In genomic region chr12:56695358-56696173, GRCm38 (mm10) we compare ENCODE assay signal across 8 mouse cellular contexts. TPM values are rescaled to one million over a fixed set of nuclear protein-coding genes. Genes with fewer than 3 reads are reported as not detected.
DNase-seq lines count a peak whose midpoint lies in the region; ATAC-seq and TF ChIP-seq lines count a peak whose summit lies in the region.

No protein-coding gene starts in this region.

- 1% methylated on average over 41 of the region's 41 CpGs for WGBS in embryonic facial prominence, embryonic 15.5 days
- WGBS in heart, embryonic 11.5 days (ENCODE audit: insufficient replicate concordance), result under 1% methylated on average over 41 of the region's 41 CpGs
- WGBS in lung, embryonic 16.5 days, result under 1% methylated on average over 41 of the region's 41 CpGs
- 2% methylated on average over 41 of the region's 41 CpGs for WGBS in small intestine, adult 2 months

- peaks cover 42% of the 10 kb centered on the region for H3K4me1 ChIP-seq in embryonic facial prominence, embryonic 15.5 days
- peaks cover 20% of the 10 kb centered on the region for H3K4me1 ChIP-seq in heart, embryonic 11.5 days (ENCODE audit: control insufficient read depth, insufficient read depth, low read length)
- peaks cover 29% of the 10 kb centered on the region for H3K4me1 ChIP-seq in lung, embryonic 16.5 days (replicated peaks; ENCODE audit: control insufficient read depth, insufficient read depth, low read length)
- no peaks in the 10 kb centered on the region; the same call in none of the 2 replicates for H3K4me1 ChIP-seq in small intestine, adult 2 months (ENCODE audit: control insufficient read depth, insufficient read depth, insufficient read length, low read length)

- no peaks in the 10 kb centered on the region for H3K9me3 ChIP-seq in embryonic facial prominence, embryonic 15.5 days (replicated peaks)
- no peaks in the 10 kb centered on the region for H3K9me3 ChIP-seq in heart, embryonic 11.5 days (replicated peaks; ENCODE audit: control insufficient read depth, low read length)
- no peaks in the 10 kb centered on the region; the same call in 1 of the 2 replicates for H3K9me3 ChIP-seq in lung, embryonic 16.5 days (ENCODE audit: control insufficient read depth, low read length)

- DNase-seq in spleen, postnatal 4 days (ENCODE audit: low spot score in 2 of 2), result peak; percentile 53 to 72
- no peak for DNase-seq in spleen, adult 18-20 months
- peak; percentile 67 for DNase-seq in kidney, adult 9 months
- no peak for DNase-seq in natural killer cell, adult 2 months (ENCODE audit: low spot score in 2 of 2)

- peak overlapping the region; percentile 55; the same call in 1 of the 2 replicates for H3K27ac ChIP-seq in embryonic facial prominence, embryonic 15.5 days (replicated peaks)
- H3K27ac ChIP-seq in heart, embryonic 11.5 days (ENCODE audit: low read depth, low read length), result no peak overlapping the region
- H3K27ac ChIP-seq in lung, embryonic 16.5 days (ENCODE audit: low read length), result no peak overlapping the region
- no peak overlapping the region for H3K27ac ChIP-seq in small intestine, adult 2 months (ENCODE audit: insufficient read depth, low read depth, low read length)

- ATAC-seq in embryonic facial prominence, embryonic 15.5 days (ENCODE audit: insufficient number of reproducible peaks, low FRiP score, low TSS enrichment, low read depth), result peak; percentile 96
- peak; percentile 87 for ATAC-seq in heart, embryonic 11.5 days (replicated peaks; ENCODE audit: insufficient number of reproducible peaks, low FRiP score, low TSS enrichment)
- ATAC-seq in lung, embryonic 16.5 days (ENCODE audit: low read depth), result peak; percentile 95

- H3K9ac ChIP-seq in embryonic facial prominence, embryonic 15.5 days, result peak overlapping the region; percentile 39
- H3K9ac ChIP-seq in heart, embryonic 11.5 days (ENCODE audit: low read depth, low read length), result no peak overlapping the region
- no peak overlapping the region for H3K9ac ChIP-seq in lung, embryonic 16.5 days (ENCODE audit: low read length)

- peaks cover 95% of the 10 kb centered on the region for H3K27me3 ChIP-seq in embryonic facial prominence, embryonic 15.5 days
- peaks cover 96% of the 10 kb centered on the region for H3K27me3 ChIP-seq in heart, embryonic 11.5 days (ENCODE audit: control insufficient read depth, insufficient read depth, low read length)
- peaks cover 92% of the 10 kb centered on the region for H3K27me3 ChIP-seq in lung, embryonic 16.5 days (ENCODE audit: control insufficient read depth, insufficient read depth, low read depth, low read length)
- H3K27me3 ChIP-seq in small intestine, adult 2 months (ENCODE audit: control insufficient read depth, insufficient read depth, low read length), result peaks cover 81% of the 10 kb centered on the region

- no peaks in the 10 kb centered on the region for H3K36me3 ChIP-seq in embryonic facial prominence, embryonic 15.5 days
- H3K36me3 ChIP-seq in heart, embryonic 11.5 days (ENCODE audit: control insufficient read depth, insufficient read depth, low read length), result no peaks in the 10 kb centered on the region
- H3K36me3 ChIP-seq in lung, embryonic 16.5 days (ENCODE audit: control insufficient read depth, insufficient read depth, low read length), result no peaks in the 10 kb centered on the region
- H3K36me3 ChIP-seq in small intestine, adult 2 months (ENCODE audit: control insufficient read depth, insufficient read depth, low read length), result no peaks in the 10 kb centered on the region

- no peak for TF ChIP-seq CTCF in small intestine, adult 2 months (IDR thresholded peaks at IDR 0.05; ENCODE audit: extremely low read depth, insufficient read length, insufficient replicate concordance, low read depth, low read length)

- peak overlapping the region; percentile 57 for H3K4me2 ChIP-seq in embryonic facial prominence, embryonic 15.5 days (replicated peaks)
- peak overlapping the region; percentile 80 for H3K4me2 ChIP-seq in heart, embryonic 11.5 days
- H3K4me2 ChIP-seq in lung, embryonic 16.5 days (ENCODE audit: low read depth, low read length), result peak overlapping the region; percentile 67

- H3K4me3 ChIP-seq in embryonic facial prominence, embryonic 15.5 days (replicated peaks), result peak overlapping the region; percentile 47
- H3K4me3 ChIP-seq in heart, embryonic 11.5 days (ENCODE audit: low read depth, low read length), result peak overlapping the region; percentile 43
- peak overlapping the region; percentile 48 for H3K4me3 ChIP-seq in lung, embryonic 16.5 days (ENCODE audit: low read length)
- peak overlapping the region; percentile 29 for H3K4me3 ChIP-seq in small intestine, adult 2 months (ENCODE audit: low read depth, low read length)

- no peak for TF ChIP-seq POLR2A in small intestine, adult 2 months (IDR thresholded peaks at IDR 0.05; ENCODE audit: low read depth, low read length)

RNA-seq across cellular contexts. Expression of gene Pax9, which starts 4.0 kb away (rescaled TPM):
- polyA plus RNA-seq in embryonic facial prominence, embryonic 15.5 days (2015; fragmentation: Nextera tagmentation; extraction: Ambion mirVana), result 7.6 and 11.7 TPM in 2 replicates
- polyA plus RNA-seq in heart, embryonic 11.5 days (2014; fragmentation: Nextera tagmentation; extraction: Ambion mirVana), result 0.08 and 0.50 TPM in 2 replicates
- 0.48 and 0.59 TPM in 2 replicates for polyA plus RNA-seq in lung, embryonic 16.5 days (2015; fragmentation: Nextera tagmentation; extraction: Ambion mirVana)
- not detected in 2 replicates for polyA plus RNA-seq in small intestine, adult 2 months (2012; rRNA removed)

Comparison
In these comparisons a context has a peak if more than half of its experiments do, and no peak if none do; other contexts are left out.
1. DNase-seq: peak in spleen, postnatal 4 days (2 of 2) and kidney, adult 9 months (single experiment); none in spleen, adult 18-20 months (0 of 2) and natural killer cell, adult 2 months (0 of 2).
2. Peak in every context shown above with its lines, with median percentiles within 50 percentile points of each other: ATAC-seq, H3K4me2 ChIP-seq and H3K4me3 ChIP-seq.